Mouse (Mus musculus): ENCODE data around the gene Drosha. TPM values are rescaled to one million over a fixed set of nuclear protein-coding genes. Genes with fewer than 3 reads are reported as not detected.

Drosha gene
- polyA plus RNA-seq, 1 experiment from 2014 or later = 52.6 TPM

DNA sequence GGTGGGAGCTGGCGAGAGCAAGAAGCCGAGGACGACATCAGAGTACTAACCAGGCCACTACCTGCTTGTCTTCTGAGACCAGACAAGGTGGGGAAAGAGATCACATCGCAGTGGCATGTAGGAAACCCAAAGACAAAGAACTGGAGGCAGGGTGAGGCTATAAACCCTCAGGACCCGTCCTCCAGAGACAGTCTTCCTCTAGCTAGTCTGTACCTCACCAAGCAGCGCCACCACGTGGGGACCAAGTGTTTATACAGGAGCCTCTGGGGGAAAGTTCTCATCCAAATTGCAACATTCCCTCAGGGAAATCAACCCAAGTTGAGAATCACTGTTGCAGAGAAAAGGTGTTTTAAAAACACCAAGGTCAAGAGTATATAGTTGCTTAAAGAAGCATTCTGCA, 18.2 kb downstream of the Drosha start:
- H3K36me3 ChIP-seq = peaks cover 89% of the 10 kb centered on the region
- H3K27me3 ChIP-seq (ENCODE audit: insufficient read depth, poor library complexity, severe bottlenecking) = no peaks in the 10 kb centered on the region
- H3K4me3 ChIP-seq = no peak overlapping the region
- H3K27ac ChIP-seq = no peak overlapping the region
- no peaks in the 10 kb centered on the region for H3K9me3 ChIP-seq
- no peak for DNase-seq (ENCODE audit: low spot score)
- H3K4me1 ChIP-seq = no peaks in the 10 kb centered on the region
- 79% methylated on average over 7 of the region's 7 CpGs for WGBS

DNA sequence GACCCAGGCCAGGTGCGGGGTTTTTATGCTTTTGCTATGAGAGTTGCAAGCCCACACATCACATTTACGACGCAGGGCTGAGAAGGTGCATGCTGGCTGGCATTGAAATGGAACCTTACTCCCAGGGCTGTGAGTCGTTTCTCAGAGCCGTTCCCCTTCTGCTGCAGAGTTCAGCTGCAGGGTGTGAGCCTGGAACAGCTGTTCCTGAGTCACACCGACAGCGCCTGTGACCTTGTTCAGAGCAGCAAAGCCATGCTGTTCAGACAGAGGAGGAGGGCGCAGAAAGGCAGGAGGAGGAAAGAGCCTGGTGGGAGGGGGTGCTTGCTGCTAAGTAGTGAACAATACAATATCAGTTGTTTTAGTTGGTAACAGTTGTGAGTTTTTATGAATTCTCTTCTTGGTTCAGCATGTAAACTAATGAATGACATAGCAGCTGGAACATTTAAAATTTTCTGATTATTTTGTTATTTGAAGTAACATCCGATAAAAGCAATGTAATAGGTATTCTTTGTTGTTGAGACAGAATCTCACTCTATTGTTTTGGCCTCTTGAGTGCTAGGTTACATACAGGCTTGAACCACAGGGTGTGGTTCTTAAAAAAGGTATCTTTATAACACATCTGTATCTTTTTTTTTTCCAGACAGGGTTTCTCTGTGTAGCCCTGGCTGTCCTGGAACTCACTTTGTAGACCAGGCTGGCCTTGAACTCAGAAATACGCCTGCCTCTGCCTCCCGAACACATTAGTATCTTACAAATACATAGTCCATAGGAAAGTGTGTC, 23.8 kb downstream of the Drosha start:
- Histone ChIP-seq H3K9me3 (no peaks in the 10 kb centered on the region), H3K36me3 (peaks cover 94% of the 10 kb centered on the region), H3K4me1 (no peaks in the 10 kb centered on the region), H3K27me3 (ENCODE audit: insufficient read depth, poor library complexity, severe bottlenecking) (no peaks in the 10 kb centered on the region), H3K27ac (no peak overlapping the region), H3K4me3 (no peak overlapping the region)
- WGBS = 84% methylated on average over 11 of the region's 11 CpGs
- no peak for DNase-seq (ENCODE audit: low spot score)

DNA sequence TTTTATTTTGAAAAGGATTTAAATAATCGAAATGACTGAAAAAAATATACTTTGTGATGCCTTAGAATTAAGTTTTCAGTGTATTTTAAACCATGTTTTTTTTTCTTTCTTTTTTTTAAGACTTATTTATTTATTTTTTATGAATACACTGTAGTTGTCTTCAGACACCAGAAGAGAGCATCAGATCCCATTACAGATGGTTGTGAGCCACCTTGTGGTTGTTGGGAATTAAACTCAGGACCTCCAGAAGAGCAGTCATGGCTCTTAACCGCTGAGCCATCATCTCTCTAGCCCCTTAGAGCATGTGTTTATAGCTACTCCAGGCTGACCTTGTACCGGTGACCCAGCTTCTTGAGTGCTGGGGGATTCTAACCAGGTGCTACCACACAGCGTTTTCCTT, 24.8 kb downstream of the Drosha start:
- H3K4me1 ChIP-seq = no peaks in the 10 kb centered on the region
- WGBS = 78% methylated on average over 4 of the region's 4 CpGs
- H3K27me3 ChIP-seq (ENCODE audit: insufficient read depth, poor library complexity, severe bottlenecking) = no peaks in the 10 kb centered on the region
- no peak overlapping the region for H3K4me3 ChIP-seq
- no peak overlapping the region for H3K27ac ChIP-seq
- no peak for DNase-seq (ENCODE audit: low spot score)
- peaks cover 94% of the 10 kb centered on the region for H3K36me3 ChIP-seq
- no peaks in the 10 kb centered on the region for H3K9me3 ChIP-seq

DNA sequence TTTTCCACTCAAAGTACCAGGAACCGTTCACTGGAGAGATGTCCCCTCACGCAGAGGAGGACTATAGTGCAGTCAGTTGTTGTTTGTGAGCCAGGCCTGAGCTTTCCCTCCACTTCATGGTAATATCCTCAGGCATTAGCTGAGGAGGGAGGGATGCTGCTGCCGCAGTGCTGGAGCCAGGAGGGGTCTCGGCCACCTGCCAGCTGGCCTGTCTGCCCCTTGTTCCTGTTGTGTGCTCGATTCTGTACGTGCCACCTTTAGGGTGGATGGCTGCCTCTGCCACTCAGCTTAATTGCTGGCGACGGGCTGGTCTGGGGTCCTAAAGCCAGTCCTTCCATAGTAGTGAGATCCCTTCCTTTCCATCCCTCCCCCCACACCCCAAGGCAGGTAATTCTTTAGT, 28.9 kb downstream of the Drosha start:
- DNase-seq (ENCODE audit: low spot score) = no peak
- peaks cover 93% of the 10 kb centered on the region for H3K36me3 ChIP-seq

DNA sequence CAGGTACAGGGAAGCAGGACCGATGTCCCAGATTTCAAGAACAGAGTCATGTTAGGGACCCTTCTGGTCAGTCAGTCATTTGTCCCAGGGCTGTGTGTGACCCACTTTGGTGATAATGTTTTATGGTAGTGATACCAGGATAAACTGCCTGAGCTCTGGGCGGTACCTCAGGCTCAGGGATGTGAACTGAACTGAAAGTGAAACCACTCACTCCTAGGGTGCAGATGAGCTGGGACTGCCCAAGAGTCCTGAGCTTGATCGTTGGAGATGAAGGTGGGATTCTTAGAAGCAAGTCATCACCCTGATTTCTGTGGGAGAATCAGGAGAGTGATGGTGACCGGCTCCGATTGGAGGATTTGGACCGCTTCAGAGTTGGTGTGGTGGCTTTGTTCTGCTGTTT, 32.2 kb downstream of the Drosha start:
- WGBS = 97% methylated on average over 6 of the region's 6 CpGs
- H3K4me3 ChIP-seq = no peak overlapping the region
- peaks cover 95% of the 10 kb centered on the region for H3K36me3 ChIP-seq
- peaks cover 13% of the 10 kb centered on the region; the same call in 1 of the 2 replicates for H3K4me1 ChIP-seq
- H3K27me3 ChIP-seq (ENCODE audit: insufficient read depth, poor library complexity, severe bottlenecking) = no peaks in the 10 kb centered on the region
- H3K9me3 ChIP-seq = no peaks in the 10 kb centered on the region
- DNase-seq (ENCODE audit: low spot score) = no peak
- H3K27ac ChIP-seq = no peak overlapping the region

More for the DNA sequence above, 28.9 kb downstream of the Drosha start:
- WGBS = 90% methylated on average over 8 of the region's 8 CpGs
- Histone ChIP-seq H3K9me3 (no peaks in the 10 kb centered on the region), H3K27ac (no peak overlapping the region), H3K4me3 (no peak overlapping the region), H3K27me3 (ENCODE audit: insufficient read depth, poor library complexity, severe bottlenecking) (no peaks in the 10 kb centered on the region), H3K4me1 (peaks cover 10% of the 10 kb centered on the region; the same call in 1 of the 2 replicates)

DNA sequence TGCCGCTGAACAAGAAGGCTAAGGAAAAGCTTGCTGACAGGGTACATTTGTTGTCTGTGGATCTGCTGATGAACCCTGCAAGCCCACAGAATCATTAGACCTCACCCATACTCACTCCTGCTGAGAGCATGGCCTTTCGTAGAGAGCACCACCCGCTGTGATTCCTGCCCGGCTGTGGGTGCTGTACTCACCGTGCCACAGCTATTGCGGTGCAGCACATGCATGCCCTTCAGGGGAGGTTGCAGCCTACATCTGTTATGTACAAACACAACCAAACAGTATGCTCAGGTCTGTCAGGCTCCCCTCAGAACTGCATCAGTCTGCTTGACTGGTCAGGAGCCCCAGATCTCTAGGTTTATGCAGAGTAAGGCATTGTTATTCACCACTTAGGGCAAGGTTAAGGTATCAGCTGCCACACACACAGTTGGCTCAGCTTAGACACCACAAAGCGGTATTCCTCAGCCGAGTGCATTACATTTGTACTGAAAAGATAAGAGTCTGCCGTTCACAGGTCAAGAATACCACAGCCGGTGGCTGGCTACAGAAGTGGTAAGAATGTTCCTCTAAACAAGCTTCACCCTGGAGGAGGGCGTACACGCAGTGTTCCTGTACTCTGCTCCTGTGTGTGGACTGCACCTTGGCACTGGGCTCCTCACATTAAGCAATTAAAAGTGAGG, 33.4 kb downstream of the Drosha start:
- peaks cover 13% of the 10 kb centered on the region; the same call in 1 of the 2 replicates for H3K4me1 ChIP-seq
- 0 out of 2 replicates have a peak overlapping the region, but pooled peaks have one; percentile 19 for H3K27ac ChIP-seq
- 66% methylated on average over 12 of the region's 12 CpGs for WGBS
- H3K36me3 ChIP-seq = peaks cover 95% of the 10 kb centered on the region
- H3K9me3 ChIP-seq = no peaks in the 10 kb centered on the region
- no peaks in the 10 kb centered on the region for H3K27me3 ChIP-seq (ENCODE audit: insufficient read depth, poor library complexity, severe bottlenecking)
- no peak for DNase-seq (ENCODE audit: low spot score)
- no peak overlapping the region for H3K4me3 ChIP-seq

DNA sequence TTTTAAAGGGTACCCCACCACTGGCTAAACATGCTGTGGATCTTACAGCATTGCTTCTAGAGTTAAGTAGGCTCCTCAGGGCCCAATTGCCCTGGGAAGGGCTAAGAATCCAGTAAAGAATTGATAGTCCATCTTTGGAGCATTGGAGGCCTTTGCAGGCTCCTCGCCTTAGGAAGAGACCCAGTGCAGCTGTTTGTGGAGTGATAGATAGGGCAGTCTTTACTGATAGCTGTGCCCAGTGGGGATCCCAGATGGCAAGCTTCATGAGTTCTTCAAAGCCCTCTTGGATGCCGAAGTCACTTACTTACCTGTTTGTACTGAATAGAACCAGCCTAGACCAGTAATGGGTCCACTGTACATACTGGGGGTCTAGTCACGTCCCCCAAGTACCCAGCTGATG, 34.0 kb downstream of the Drosha start:
- no peak overlapping the region for H3K27ac ChIP-seq
- H3K36me3 ChIP-seq = peaks cover 91% of the 10 kb centered on the region
- DNase-seq (ENCODE audit: low spot score) = no peak
- 86% methylated on average over 3 of the region's 3 CpGs for WGBS
- no peaks in the 10 kb centered on the region for H3K9me3 ChIP-seq
- no peaks in the 10 kb centered on the region for H3K27me3 ChIP-seq (ENCODE audit: insufficient read depth, poor library complexity, severe bottlenecking)
- no peak overlapping the region for H3K4me3 ChIP-seq
- peaks cover 13% of the 10 kb centered on the region; the same call in 1 of the 2 replicates for H3K4me1 ChIP-seq

DNA sequence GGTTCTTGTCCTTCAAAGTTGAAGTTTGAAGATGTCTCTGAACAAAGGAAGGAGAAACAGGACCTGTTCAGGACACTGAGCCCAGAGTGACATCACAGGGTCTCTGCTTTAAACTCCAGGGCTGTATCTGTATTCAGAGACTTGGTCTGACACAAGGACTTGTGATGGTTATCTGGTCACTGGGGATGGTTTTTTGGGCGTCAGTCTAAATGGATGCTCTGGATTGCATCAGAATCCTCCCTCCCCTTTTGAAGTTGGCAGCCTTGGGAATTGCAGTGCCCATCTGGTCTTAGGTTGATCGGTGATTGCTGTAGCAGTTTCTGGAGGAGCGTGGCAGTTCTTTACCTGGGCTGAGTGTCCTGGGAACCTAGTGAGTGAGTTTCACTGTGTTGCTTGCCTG, 37.4 kb downstream of the Drosha start:
- Histone ChIP-seq H3K4me1 (peaks cover 16% of the 10 kb centered on the region; the same call in 1 of the 2 replicates), H3K36me3 (peaks cover 84% of the 10 kb centered on the region), H3K27me3 (ENCODE audit: insufficient read depth, poor library complexity, severe bottlenecking) (no peaks in the 10 kb centered on the region), H3K27ac (no peak overlapping the region), H3K4me3 (no peak overlapping the region), H3K9me3 (no peaks in the 10 kb centered on the region)
- no peak for DNase-seq (ENCODE audit: low spot score)
- 74% methylated on average over 3 of the region's 3 CpGs for WGBS

DNA sequence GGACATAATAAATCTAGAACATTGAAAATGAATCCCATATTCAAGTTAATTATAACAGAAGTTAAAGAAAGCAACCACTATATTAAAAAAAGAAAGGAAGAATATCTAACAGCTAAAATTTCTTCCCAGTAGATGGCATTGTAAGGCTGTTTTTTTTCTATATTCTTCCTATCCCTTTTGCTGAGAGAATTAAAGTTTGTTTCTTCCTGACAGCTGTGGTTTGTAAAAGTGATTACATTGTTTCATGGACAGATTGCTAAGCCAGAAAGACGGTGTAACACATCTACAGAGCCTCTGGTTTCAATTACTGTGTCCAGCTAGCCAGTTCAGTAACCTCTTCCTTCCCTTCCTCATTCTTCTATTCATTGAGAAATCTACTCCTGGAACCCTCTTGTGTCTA, 39.1 kb downstream of the Drosha start:
- 64% methylated on average over 1 of the region's 1 CpGs for WGBS
- Histone ChIP-seq H3K27me3 (ENCODE audit: insufficient read depth, poor library complexity, severe bottlenecking) (no peaks in the 10 kb centered on the region), H3K27ac (no peak overlapping the region), H3K4me3 (no peak overlapping the region), H3K36me3 (peaks cover 85% of the 10 kb centered on the region), H3K9me3 (no peaks in the 10 kb centered on the region), H3K4me1 (0 out of 2 replicates have a peak, but pooled peaks cover 4% of the 10 kb centered on the region)
- no peak for DNase-seq (ENCODE audit: low spot score)

DNA sequence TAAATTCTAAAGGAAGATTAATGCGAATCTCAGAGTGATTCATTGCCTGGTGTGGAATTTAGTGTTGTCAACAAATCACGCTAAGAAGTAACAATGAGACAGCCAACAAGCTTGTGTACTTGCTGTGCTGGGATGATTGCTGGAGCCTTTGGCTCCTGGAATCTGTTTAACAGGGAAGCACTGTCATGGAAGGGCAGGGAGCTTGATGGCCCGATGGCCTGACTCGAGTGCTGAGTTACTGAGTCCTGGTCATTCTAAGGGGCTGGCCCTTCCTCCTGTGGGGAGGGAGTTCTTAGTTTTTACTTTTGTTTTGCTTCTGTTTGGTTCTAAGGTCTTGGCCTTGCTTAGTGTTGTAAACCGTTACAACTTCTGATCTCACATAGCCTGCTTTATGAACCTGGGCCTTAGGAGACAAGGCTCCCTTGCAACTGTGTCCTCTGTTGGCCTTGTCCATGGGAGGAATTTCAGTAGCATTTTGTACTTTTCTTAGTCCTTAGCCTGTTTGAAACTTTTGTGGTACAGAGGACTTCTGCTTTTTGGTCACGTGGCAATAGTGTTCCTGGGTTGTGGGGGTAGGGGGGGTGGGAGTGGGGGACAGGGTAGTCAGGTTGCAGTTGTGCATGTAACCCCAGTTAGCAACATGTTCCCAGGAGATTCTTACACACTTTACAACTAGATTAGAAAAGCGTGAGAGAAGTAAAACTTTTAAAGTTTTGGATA, 41.1 kb downstream of the Drosha start:
- no peak overlapping the region for H3K27ac ChIP-seq
- 0 out of 2 replicates have a peak, but pooled peaks cover 3% of the 10 kb centered on the region for H3K4me1 ChIP-seq
- no peaks in the 10 kb centered on the region for H3K27me3 ChIP-seq (ENCODE audit: insufficient read depth, poor library complexity, severe bottlenecking)
- no peaks in the 10 kb centered on the region for H3K9me3 ChIP-seq
- no peak for DNase-seq (ENCODE audit: low spot score)
- 77% methylated on average over 7 of the region's 7 CpGs for WGBS
- H3K4me3 ChIP-seq = no peak overlapping the region
- peaks cover 77% of the 10 kb centered on the region for H3K36me3 ChIP-seq

DNA sequence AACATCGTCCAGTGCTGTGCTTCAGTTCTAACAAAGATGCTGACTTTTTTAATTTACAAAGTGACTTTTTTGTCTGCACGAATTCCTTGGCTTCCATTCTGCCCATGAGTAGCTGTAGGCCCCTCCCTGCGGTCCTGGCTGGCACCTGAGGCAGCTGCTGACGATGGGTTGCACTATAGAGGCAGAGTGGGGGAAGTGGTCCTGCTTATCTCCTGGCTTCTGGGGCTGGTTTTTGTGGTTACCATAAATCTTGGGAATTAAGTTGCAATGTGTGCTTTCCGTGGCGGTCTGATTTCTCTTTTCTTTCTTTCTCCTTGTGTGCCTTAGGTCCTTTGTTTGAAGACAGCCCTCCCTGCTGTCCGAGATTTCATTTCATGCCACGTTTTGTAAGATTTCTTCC, 42.7 kb downstream of the Drosha start:
- Histone ChIP-seq H3K27ac (no peak overlapping the region), H3K9me3 (no peaks in the 10 kb centered on the region), H3K36me3 (peaks cover 73% of the 10 kb centered on the region), H3K27me3 (ENCODE audit: insufficient read depth, poor library complexity, severe bottlenecking) (no peaks in the 10 kb centered on the region), H3K4me1 (0 out of 2 replicates have a peak, but pooled peaks cover 3% of the 10 kb centered on the region), H3K4me3 (no peak overlapping the region)
- 86% methylated on average over 8 of the region's 8 CpGs for WGBS
- DNase-seq (ENCODE audit: low spot score) = no peak

DNA sequence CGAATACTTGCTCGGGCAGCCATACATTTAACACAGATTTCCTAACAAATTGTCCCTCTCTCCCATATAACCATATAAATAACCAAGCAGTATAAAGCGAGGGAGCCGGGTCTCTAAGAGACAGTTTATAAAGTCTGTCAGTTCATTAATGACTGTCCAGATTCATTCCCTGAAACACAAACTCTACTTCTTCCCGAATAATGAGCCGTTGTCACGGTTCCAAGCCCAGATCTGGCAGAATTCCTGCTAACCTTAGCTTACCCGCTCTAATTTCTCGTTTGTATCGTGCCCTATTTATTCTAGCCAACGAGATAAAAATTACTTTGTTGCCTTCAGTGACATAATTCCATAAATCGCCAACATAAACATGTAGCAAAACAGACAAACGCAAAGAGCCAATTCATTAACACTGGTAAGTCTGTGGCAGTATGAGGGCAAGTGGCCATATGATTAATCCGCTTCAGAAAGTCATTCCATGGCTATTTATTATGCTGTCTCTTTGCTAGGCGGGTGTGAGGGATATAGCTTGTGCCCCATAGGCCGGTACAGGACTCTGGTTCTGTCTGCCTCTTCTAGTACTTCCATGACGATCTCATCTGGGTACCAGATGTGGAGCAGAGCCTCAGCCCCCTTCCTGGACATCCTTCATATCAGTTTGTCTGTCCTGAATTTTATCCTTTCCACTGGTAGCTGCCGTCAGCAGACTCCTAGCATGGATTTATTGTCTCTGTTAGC, 51.0 kb downstream of the Drosha start:
- peak; percentile 41 for DNase-seq (ENCODE audit: low spot score)
- H3K27me3 ChIP-seq (ENCODE audit: insufficient read depth, poor library complexity, severe bottlenecking) = no peaks in the 10 kb centered on the region
- 0 out of 2 replicates have a peak, but pooled peaks cover 4% of the 10 kb centered on the region for H3K4me1 ChIP-seq
- H3K27ac ChIP-seq = no peak overlapping the region
- no peak overlapping the region for H3K4me3 ChIP-seq
- no peaks in the 10 kb centered on the region for H3K9me3 ChIP-seq
- H3K36me3 ChIP-seq = peaks cover 62% of the 10 kb centered on the region
- 92% methylated on average over 18 of the region's 18 CpGs for WGBS

Data from heart, embryonic 10.5 days (tissue).